Mouse (Mus musculus): ENCODE results near the gene Tmco3.
"Not testable (repeated sequence)": the region's sequence is repeated elsewhere in the genome, so short reads cannot be mapped to it uniquely, and the experiment has no call there.

Gene Tmco3

GRCm38 (mm10) chr8:13306309-13306909, 18.4 kb downstream of the Tmco3 start:
- no peak for DNase-seq (ENCODE audit: low spot score)

GRCm38 (mm10) chr8:13306916-13307315, 18.9 kb downstream of the Tmco3 start:
- no peak for DNase-seq (ENCODE audit: low spot score)

- no peak for DNase-seq (ENCODE audit: low spot score)
Measured at GRCm38 (mm10) chr8:13314922-13315321, 26.9 kb downstream of the Tmco3 start.

DNA sequence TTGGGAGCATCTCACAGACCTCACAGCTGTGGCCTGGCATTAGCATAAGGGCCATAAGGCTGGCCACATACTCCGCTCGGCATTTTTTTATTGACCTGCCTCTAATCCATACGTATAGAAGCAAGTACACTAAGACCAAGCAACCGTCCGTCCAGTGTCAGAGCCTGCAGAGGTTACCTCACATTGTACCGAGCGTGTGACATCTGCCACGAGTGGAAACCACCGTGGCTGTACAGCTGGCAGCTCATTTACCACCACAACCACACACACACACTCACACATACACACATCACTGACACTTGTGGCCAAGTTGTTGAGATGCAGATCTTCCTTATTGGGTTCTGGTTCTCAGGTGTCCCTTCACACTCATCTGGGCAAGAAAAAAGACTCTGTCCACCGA, 28.7 kb downstream of the Tmco3 start:
- no peak for DNase-seq (ENCODE audit: low spot score)

DNA sequence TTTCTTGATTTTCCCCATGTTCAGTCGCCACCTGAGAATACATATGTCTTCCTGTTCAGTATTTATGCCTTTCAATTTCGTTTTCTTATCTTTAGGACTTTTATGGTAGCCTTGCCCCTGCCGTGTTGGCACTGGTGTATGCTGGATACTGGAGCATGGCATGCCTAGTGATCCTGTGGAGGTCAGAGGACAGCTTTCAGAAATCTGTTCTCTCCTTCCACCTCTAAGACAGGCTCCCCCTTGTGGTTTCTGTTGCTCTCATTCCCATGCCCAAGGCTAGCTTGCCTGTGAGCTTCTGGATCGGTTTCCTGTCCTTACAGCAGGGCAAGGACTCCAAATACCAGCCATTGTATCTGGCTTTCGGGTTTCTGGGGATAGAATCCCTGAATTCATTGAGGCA, 38.6 kb downstream of the Tmco3 start:
- DNase-seq (ENCODE audit: low spot score) = no peak

DNA sequence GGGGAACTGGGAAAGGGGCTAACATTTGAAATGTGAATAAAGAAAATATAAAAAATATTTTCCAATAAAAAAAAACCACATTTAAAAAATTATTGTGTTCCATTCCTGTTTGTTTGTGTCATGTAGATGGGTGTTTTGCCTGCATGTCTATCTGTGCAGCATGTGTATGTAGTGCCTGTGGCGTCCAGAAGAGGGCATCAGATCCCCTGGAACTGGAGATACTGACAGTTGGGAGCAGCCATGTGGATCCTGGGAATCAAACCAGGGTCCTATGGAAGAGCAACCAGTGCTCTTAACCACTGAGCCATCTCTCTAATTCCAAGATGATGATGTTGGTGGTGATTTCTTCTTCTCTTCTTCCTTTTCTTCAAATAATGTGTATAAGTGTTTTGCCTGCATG, 46.7 kb downstream of the Tmco3 start:
- DNase-seq (ENCODE audit: low spot score) = no peak

DNA sequence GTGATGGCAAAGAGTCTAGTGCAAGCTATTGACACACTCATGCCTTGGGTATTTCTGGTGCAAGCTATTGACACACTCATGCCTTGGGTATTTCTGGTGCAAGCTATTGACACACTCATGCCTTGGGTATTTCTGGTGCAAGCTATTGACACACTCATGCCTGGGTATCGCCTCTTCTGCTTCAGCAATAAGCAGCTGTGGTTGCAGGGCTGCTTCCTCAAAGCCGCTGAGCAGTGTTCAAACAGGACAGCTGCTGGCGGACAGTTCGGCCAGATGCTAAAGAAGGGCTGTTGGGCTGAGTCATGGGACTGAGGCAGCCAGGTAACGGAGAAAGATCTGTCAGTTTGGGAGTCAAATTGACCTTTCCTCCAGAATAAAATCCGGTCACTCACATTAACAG, 49.3 kb downstream of the Tmco3 start:
- DNase-seq (ENCODE audit: low spot score) = not testable (repeated sequence)

DNA sequence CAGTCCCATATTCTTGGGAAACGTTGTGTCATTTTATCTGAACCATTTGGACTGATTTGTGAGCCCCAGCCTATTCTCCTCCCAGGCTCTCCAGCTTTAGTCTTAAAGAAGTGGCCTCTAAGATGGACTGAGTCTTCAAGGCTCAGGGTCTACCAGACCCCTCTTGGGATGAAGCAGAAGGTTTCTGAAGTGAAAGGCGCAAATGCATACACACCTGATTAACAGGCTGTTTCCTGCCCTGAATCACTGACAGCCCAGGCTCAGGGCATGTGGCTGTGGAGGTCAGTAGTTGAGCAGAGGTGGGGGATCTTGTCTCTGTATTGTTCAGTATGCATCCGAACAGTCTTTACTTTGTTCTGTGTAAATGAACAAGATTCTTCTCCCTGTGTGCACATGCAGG, 49.7 kb downstream of the Tmco3 start:
- no peak for DNase-seq (ENCODE audit: low spot score)

DNA sequence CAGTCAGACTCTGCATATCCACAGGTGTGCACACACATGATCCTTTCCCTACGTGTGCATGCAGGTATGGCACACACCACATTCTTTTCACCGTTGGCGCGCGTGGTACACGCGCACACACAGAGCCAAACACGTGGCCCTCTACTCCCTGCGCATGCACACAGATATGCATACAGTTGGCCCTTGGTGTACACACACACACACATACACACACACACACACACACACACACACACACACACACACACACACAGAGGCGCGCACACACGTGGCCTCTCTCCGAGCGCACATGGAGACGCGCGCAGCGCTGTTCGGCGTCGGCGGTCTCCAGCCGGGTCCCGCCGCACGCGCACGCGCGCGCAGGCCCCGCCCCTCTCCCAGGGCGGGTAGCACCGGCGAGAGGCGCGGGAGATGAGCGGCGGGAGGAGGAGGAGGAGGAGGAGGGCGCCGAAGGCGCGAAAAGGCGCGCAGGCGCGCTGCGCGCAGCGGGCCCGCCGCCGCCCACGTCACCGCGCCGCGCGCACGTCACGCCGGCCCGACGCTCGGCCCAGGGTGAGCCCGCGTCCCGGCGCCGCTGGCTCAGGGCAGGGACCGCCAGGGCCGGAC, 50.4 kb downstream of the Tmco3 start, which contains the start of gene Tfdp1:
Gene Tfdp1 (plus strand): TSS at position 497 of the 606 bp plus-strand sequence.
- DNase-seq (ENCODE audit: low spot score) = peak; percentile 23

- DNase-seq (ENCODE audit: low spot score) = peak; percentile 27
Measured at GRCm38 (mm10) chr8:13338901-13339645, 51.1 kb downstream of the Tmco3 start.

DNA sequence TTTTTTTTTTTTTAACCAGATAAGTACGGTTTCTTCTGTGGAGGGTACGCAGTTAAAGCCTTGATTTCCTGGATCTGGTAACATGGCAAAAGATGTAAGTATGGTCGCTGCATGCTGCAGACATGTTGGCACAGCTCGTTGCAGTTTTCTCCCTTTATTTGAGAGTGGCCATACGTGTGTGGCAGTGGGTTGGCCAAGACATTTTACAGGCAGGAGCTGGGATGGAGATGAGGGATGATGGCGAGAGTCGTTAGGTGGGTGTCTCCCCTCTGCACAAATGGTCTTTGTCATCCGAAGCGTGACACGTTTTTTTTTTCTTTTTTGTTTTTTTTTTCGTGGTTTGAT, 51.6 kb downstream of the Tmco3 start:
- DNase-seq (ENCODE audit: low spot score) = no peak

- no peak for DNase-seq (ENCODE audit: low spot score)
Measured at GRCm38 (mm10) chr8:13340650-13341049, 52.7 kb downstream of the Tmco3 start.

DNA sequence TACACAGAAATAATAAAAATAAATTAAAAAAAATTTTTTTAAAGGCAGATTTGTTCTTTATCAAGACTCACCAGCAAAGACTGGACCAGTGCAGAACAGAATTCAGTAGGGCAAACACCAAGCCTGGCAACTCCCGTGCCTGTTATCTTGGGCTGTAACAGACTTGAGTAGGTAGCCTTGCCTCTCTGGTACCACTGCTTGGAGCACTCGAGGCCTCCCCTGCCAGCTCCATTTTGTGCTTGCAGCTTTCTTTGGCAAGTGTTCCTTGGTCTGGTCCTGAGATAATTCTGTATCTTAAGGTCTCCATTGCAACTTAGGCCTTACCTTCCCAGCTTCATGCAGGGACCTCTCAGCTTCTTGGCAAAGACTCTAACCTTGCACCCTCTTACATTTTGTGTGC, 54.4 kb downstream of the Tmco3 start:
- DNase-seq (ENCODE audit: low spot score) = no peak

DNA sequence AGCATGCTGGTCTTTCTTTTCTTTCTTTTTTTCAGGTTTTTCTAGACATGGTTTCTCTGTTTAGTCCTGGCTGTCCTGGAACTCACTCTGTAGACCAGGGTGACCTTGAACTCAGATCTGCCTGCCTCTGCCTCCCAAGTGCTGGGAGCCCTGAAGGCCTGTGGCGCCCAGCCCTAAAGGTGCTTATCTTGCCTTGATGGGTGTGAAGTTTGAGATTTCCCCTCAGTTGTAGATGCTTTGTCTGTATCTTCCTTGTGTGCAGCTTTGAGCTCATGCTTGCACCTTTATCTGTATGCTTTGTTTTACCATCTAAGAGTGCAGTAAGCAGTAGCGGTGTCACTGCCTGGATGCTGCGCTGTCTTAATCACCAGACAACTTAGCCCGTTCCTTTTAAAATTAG, 55.1 kb downstream of the Tmco3 start:
- no peak for DNase-seq (ENCODE audit: low spot score)

GRCm38 (mm10) chr8:13350052-13350451, 62.1 kb downstream of the Tmco3 start:
- no peak for DNase-seq (ENCODE audit: low spot score)

GRCm38 (mm10) chr8:13351593-13351992, 63.6 kb downstream of the Tmco3 start:
- no peak for DNase-seq (ENCODE audit: low spot score)

- no peak for DNase-seq (ENCODE audit: low spot score)
Measured at GRCm38 (mm10) chr8:13352601-13353000, 64.6 kb downstream of the Tmco3 start.

- DNase-seq (ENCODE audit: low spot score) = no peak
Measured at GRCm38 (mm10) chr8:13353155-13353833, 65.3 kb downstream of the Tmco3 start.

GRCm38 (mm10) chr8:13353883-13354282, 65.9 kb downstream of the Tmco3 start:
- no peak for DNase-seq (ENCODE audit: low spot score)

DNA sequence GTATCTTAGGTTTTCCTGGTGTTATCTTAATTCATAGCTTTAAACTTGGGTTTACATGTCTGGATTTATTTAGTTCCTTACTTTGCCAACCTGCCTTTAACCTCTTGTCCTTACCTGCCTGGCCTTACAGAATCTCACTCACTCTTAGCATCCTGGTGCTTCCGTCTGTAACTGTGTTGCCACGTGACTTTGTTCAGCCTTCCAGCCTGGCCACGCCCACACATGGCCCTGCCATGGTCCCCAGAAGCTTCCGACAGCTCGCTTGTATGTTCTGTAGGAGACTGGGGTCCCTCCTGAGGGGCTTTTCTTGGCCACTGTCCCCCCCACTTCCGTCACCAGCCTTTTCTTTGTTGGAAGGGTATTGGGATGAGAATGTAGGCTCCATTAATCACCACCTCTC, 68.2 kb downstream of the Tmco3 start:
- DNase-seq (ENCODE audit: low spot score) = no peak

DNA sequence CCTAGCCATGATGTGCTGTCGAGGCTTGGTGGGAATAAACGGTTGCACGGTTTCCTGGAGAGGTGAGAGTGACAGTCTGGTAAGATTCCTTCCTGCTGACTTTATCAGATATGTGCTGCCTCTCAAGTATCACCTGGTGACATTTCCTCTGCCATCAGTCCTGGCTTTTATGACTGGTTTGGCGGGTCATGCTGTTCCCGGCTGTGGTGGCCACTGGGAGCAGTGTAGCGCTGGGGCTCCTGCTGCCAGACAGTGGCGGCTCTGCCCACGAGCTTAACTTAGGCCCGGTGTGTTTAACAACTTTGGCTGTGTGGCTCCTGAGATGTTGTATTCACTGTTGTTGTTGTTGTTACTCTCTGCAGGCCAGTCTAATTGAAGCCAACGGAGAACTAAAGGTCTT, 68.7 kb downstream of the Tmco3 start:
- no peak for DNase-seq (ENCODE audit: low spot score)

GRCm38 (mm10) chr8:13360213-13360612, 72.2 kb downstream of the Tmco3 start:
- DNase-seq (ENCODE audit: low spot score) = no peak

- DNase-seq (ENCODE audit: low spot score) = no peak
Measured at GRCm38 (mm10) chr8:13361865-13362264, 73.9 kb downstream of the Tmco3 start.

Data from ovary, postnatal 10 days (tissue).